Mouse (Mus musculus): ENCODE results near the gene Ckm. TPM values are rescaled to one million over a fixed set of nuclear protein-coding genes. Genes with fewer than 3 reads are reported as not detected.

Gene Ckm
- under 1 TPM in 1 of 2 experiments, not detected in 1; 0.27 TPM for total RNA-seq (2021)

DNA sequence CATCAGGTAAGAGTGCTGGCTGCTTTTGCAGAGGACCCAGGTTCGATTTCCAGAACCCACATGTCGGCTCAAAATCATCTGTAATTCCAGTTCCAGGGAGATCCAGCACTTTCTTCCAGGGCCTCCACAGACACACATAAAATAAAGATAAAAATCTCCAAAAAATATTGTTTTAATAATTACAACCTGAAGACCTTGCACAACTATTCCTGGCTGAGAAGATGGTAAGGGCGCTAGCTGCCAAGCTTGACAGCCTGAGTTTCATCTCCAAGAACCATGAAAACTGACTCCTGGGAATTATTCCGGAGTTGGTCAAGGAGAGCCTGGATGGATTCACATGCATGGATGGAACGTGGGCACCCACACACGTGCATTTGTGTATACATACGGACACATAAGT lies at the start of gene Ckm:
Ckm (plus strand) TSS at position 301 of the 400 bp plus-strand sequence.
- DNase-seq: no peak

DNA sequence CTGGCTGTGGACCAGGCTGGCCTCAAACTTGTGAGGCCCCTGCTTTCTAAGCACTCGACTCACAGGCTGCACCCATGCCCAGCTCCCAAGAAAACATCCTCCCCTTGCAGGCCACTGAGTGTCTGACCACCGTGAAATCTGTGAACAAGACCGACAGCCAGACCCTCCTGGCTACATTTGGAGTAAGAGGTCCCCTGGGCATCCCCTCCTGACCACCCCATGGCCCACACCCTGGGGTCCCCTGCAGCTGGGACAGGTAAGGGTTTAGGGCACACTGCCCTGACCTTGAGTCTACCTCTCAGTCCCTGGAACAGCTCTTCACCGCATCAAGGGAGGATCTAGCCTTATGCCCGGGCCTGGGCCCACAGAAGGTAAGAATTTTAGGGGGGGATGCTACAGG lies 49.6 kb upstream of the Ckm start:
- DNase-seq: no peak

DNA sequence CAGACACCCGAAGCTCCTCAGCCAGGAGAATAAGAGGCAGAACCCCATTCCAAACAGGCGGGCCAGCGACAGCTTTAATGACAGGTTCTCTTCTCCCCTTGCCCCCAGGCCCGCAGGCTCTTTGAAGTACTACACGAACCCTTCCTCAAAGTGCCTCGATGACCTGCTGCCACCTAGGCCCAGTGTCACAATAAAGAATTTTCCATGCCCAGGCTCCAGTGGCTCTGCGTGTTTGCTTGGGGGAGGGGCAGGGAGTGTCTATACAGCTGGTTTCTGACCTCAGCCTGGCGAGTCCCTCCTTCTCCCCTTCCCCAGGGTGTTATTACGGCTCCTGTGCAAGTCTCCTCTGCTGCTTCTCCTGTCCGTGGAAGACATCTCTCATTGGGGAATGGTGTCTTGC lies 48.3 kb upstream of the Ckm start:
- no peak for DNase-seq

DNA sequence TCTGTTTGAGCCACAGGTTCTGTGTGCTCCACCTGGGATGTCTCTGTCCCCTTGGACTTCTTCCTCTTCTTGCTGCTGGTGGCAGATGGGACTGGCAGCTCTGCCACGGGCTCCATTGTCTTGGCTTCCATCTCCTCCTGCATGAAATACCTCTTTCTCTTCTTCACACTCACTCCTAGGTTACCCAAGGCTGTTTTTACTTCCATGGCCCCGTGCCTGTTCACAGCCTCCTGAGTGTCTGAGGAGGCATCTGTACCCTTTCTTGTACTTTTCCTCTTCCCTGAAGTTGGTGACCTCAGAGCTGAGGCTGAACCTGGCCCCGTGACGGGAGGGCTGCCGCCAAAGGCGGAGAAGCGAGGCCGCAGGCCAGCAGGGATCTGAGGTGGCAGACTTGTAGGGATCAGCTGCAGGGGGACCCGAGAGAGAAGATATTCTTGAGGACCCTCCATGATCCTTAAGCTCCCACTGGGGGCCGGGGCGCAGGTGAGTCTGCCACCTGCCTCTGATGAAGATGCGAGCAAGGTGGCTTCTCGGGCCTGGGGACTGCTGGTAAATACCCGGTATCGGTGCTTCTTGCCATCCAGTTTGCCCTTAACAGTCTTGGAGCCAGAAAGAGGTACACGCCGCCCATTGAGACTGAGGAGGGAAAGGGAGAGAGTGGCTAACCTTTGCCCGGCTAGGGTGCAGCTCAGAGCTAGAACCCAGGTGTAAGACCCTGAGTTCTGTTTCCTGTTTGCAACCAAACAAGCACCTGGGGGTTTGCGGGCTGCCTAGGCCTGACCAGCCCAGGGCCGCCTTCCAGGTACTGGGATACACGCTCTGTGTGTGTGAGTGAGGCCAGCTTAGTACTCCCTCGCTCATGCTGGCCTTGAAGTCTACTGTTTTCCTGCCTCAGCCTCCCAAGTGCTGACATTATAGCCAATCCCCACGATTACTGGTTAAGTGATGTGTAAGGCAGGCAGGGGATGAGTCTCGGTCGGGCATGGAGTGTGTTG lies 46.9 kb upstream of the Ckm start:
- no peak for DNase-seq

DNA sequence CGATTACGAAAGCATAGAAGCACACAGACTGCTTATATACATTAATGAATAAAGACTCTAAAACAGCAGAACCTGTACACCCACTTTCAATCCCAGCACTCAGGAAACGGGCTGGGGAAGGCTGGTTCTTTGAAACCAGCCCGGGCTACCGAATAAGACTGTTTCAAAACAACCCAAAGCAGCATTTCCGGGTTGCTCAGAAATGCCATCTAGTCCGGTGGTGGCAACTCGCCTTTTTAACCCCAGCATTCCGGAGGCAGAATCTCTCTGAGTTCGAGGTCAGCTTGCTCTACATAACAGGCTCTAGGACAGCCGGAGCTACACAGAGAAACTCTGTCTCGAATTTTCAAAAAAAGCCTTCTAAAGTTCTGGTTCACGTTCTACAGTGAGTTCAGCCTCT lies 45.9 kb upstream of the Ckm start:
- no peak for DNase-seq

DNA sequence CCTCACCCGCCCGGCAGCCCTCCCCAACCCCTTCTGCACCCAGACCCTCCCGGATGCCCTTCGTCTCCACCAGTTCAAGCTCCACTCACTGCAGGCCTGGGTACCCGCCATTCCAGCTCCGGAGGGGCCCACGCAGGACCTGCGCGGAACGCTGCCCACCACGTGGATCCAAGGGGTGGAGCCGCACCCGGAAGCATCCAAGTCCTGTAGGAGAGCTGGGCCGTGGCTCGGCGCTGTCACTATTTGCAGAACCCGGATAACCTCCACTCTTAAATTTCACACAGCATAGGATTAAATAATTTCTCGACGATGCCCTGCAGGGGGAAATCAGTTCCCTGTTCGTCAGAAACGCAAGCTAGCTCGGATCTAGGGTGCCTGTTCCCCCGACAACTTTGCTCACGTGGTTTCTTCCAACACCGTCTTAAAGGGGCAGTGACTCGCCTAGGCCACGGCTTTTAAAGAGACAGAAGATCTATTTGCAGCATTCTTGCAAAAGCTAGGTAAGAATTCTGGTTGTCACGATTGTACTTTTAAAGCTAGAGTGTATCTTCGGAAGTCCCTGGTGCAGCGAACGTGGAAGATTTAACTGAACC lies 45.2 kb upstream of the Ckm start, which contains the start of the genes Cd3eap and Ppp1r13l:
Cd3eap (minus strand) TSS at position 185 of the 593 bp plus-strand sequence.
Ppp1r13l (plus strand) TSS at position 451 of the 593 bp plus-strand sequence.
- peak; percentile 89 to 90 for DNase-seq

DNA sequence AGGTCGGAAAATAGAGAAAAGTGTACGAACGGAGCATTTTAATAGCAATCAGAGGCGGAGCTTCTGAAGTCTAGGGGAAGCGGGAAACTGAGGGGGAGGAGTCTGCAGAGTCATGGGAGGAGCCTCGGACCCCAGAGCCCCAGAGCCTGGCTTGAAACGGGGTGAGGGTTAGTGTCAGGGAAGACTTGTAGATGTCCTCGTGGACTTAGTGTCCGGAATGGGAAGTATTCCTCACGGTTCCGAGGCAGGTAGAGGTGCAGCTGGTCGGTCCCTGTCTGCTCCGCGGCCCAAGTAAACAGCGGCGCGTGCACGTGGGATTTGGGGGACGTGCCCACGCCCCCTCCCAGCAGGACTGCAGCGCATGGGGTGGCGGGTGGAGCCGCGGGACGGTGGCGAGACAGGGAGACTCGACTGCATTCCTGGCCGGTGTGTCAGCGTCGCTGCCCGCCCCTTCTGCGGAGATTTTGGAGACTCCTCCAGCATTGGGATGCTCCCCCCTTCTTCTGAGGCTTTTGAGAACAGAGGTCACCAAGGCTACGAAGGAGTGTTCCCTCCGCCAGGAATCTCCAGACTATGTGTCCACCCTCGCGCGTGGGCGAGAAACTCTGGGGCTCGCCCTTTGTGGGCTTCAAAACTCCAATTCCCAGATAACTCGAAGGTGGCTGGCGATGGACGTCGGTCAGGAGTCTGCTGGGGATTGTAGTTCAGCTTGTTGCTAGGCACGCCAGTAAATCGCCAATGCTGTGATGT lies 44.5 kb upstream of the Ckm start:
- DNase-seq: peak; percentile 64 to 74

DNA sequence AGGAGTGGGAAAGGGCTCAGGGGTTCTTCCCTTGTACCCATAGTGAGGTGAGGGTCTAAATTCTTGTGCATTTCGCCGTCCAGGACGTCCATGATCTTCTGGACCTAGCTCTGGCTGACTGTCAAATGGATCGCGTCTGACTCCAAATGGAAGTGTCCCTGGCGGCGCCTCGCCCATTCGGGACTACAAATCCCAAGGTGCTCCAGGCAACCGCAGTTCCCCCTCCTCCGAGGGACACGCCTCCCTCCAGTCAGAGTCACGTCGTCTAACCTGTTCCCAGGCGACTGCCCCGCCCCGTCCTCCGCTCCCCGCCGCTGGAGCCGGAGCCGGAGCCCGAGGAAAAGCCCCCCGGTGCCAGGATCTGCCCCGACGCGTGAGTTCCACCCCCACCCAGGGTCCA lies 43.6 kb upstream of the Ckm start:
- DNase-seq: peak; percentile 88 to 89

DNA sequence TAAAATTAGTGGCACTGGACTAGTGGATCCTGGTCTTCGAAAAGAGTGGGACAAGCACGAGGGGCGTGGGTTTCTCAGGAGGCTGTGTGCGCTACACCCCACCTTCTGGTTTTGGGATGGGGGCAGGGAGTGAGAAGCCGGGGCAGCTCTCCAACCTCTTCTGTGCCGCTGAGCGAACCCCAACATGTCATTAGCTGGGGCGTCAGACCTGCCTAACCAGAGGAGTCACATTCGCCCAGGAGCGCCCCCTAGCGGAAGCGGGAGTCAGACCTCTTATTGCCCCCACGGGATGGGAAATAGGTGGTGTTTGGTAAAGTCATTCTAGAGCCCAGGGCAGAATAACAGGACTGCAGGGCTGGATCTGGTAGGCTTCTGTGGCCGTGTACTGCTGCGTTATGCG lies 42.9 kb upstream of the Ckm start:
- peak; percentile 65 to 69 for DNase-seq

DNA sequence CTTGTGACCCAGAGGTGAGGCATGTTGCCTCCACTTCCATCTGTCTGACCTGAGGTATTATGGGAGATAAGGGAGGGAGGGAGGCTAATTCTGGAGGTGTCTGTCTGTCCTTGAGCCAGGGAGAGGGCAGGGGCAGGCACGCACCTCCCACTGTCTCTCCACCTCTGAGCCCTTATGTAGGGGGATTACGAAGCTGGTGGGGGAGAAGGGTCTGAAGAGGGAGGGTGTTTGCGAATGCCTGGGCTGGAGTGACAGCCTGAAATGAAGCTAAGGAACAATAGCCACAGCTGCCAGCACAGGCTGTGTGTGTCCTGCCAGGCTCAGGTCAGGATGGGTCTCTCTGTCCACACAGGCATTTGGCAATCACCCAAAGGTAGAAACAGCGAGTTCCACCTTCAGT lies 42.3 kb upstream of the Ckm start:
- no peak for DNase-seq

DNA sequence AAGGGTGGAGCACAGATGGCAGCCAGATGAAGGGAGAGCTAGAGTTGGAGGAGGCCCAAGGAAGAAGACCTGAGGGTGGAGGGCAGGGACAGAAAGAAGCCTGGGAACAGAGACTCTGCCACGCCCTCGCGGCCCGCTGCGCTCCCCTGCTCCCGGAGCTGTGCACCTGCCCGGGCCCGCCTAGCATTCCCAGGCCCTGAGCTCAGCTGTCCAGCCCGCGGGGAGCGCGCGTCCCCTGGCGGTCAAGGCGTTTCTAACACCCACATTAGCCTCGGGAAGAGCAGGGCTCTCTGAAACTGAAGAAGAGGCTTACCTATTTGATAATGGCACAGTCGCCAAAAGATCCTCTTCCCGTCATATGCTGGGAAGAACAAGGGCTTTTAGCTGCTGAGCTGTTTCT lies 40.7 kb upstream of the Ckm start:
- DNase-seq: peak in 1 of 2 experiments; percentile 54

DNA sequence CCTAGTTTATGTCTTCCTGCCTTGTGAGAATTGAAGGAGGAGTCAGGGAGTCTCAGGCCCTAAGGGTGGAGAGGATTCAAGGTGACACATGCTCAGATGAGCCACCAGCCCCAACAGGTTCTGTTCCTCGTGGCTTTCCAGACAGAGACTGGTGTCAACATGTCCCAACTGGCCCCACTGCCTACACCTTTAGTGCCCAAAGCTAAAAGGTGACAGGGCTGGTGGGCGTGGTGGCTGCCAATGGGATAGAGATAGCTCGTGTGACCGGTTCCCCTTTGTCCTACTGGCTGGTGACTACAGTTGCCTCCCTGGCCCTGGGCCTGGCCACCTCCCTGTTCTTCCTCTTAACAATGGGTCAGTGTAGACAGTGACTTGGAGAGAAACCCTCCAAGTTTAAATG lies 39.2 kb upstream of the Ckm start:
- no peak for DNase-seq

DNA sequence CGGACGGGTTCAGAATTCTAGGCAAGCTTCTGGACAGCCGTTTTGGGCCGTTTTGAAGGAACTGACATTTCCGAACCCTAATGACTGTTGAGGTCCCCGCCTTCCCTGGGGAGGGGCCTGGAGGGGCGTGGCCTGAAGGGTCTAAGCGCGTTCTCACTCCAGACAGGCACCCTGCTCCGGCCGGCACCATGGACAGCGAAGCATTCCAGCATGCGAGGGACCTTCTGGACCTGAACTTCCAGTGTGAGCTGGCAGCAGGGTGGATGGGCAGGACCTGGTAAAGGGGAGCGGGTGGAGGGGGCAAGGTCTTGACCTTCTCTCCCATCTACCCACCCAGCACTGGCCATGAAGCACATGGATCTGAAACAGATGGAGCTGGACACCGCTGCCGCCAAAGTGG lies 36.2 kb upstream of the Ckm start:
- DNase-seq: no peak

DNA sequence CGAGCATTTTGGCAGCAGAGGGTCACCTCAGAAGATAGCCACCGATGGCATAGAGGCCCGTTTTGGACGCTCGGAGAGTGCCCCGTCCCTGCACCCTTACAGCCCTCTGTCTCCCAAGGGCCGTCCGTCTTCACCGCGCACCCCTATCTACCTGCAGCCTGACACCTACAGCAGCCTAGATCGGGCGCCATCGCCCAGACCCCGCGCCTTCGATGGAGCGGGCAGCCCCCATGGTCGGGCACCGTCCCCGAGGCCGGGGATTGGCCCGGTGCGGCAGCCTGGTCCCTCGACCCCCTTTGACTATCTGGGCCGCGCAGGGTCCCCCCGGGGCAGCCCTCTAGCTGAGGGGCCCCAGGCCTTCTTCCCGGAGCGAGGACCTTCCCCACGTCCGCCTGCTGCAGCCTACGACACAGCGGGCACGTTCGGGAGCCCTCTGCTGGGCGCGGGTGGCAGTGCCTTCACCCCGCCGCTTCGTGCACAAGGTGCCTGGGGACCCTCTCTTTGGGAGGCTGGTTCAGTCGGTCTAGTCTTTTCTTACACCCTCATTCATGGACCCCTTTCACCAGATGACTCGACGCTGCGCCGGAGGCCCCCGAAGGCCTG lies 34.7 kb upstream of the Ckm start:
- DNase-seq: peak; percentile 68 to 71

DNA sequence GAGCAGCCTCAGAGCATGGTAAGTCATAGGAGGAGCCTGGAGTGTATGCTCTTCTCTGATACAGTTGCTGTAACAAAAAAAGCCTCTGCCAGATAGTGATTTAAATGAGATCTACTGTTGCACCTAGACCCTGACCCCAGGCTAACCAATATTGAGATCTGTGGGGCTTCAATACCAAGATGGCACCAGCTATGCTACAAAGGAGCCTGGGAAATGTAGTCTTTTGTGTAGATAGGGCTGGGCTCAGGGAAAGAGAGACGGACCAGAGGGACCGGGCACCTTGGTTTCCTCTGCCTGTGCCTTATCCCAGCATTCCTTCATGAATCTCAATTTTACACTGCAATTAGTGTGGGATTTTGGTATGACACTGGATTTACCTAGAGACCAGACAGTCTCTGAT lies 31.2 kb upstream of the Ckm start:
- no peak for DNase-seq

DNA sequence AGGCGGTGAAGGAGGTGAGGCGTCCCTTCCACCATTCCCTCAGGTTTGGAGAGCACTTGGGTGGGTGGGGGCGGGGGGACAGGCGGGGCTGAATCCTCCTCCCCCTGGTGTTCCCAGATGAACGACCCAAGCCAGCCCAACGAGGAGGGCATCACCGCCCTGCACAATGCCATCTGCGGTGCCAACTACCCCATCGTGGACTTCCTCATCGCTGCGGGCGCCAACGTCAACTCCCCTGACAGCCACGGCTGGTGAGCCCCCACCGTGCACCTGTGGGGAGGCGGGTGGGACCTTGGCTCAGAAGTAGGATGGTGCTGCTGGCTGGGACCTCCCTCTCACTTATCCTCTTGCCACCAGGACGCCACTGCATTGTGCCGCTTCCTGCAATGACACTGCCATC lies 29.2 kb upstream of the Ckm start:
- no peak for DNase-seq

DNA sequence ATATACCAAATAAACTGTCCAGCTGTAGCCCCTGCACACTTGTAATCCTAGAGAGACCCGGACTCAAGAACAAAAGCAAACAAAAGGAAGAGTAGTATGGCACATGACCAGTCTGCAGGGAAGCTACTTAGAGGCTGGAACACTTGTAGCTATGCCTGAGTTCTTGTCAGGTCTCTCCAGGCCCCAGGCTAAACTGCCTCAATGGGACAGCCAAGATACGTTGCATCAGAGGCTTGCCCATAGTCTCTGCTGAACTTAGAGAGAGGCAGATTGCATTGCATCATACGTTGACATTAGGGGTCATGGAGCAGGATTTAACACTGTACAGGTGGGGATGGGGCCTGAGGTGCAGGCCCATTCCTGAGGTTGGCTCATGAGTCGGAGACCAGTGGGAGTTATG lies 28.6 kb upstream of the Ckm start:
- DNase-seq: no peak

DNA sequence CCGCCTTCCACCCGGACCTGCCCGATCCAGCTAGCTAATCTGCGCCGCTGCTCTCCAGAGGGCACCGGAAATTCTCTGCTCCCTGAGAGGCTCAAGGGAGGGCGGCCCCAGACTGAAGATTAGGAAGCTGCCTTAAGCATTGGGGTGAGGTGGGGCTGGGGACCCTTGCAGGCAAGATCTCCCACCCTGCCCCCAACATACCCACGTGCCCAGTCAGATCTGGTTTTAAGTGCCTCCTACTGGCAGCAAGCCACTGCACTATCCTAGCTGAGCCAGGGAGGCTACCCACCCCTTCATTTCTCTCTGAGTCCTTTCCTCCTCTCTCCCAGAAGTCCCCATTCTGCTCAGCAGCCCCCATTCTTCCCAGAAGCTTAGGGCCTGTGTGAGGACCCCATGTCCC lies 26.5 kb upstream of the Ckm start:
- no peak for DNase-seq

DNA sequence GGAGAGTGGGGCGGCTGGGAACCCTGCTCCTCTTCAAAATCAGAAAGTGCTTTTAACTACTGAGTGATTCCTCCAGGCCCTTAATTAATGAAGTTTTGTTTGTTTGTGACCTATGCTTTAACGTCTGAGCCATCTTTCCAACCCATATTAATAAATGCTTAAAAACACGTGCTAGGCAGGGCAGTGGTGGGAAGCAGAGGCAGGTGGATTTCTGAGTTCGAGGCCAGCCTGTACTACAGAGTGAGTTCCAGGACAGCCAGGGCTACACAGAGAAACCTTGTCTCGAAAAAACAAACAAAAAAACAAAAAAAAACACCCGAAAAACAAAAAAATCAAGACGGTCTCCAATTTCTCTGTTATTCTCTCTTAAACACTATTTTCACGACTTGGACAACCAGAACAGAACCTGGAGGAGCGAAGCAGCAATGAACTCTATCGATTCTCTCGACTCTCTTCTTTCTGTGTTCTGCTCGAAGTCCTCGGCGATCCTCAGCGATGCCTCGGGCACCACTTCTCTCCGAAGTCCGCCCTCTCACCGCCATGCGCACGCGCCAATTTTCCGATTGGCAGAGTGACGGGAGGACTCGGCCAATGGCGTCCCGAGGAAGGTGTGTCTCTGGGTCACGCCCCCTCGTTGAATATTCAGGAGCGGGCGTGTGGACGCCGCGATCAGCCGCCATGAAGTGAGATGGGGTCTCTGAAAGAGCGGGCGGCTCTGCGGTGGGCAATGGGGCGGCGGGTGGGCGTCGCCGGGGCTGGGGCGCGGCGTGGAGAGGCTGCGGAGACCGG lies 23.0 kb upstream of the Ckm start, which contains the start of gene Ercc2:
Ercc2 (plus strand) TSS at position 634 of the 789 bp plus-strand sequence.
- DNase-seq: peak; percentile 98 to 99

DNA sequence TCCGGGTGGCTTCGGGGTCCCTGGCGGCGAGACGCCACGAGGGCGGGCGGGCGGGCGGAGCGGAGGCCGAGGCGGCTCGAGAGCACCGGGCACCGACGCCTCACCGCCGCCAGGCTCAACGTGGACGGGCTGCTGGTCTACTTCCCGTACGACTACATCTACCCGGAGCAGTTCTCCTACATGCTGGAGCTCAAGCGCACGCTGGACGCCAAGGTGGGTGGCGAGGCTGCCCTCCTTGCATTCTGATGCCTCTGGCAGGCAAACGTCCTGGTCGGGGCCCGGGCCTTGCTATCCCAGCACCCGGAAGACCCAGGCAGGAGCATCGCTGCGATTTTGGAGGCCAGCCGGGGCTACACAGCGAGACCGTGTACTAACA lies 22.4 kb upstream of the Ckm start:
- no peak for DNase-seq

DNA sequence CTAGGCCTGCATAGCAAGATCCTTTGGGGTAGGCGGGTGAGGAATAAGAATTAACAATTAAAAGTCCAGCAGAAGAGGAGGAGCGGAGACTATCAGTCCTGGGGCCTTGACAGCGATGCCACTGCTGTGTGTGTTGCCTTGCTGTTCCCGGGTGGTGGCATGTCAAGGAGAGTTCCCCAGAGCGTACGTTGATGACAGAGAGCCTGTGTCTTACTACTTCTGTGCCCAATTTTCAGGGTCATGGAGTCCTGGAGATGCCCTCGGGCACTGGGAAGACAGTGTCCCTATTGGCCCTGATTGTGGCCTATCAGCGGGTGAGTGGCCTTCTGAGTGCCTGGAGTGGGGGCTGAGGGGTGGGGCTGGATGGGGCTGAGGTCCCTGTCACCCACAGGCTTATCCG lies 20.9 kb upstream of the Ckm start:
- no peak for DNase-seq

Data from layer of hippocampus, postnatal 36 days (tissue).